Mouse (Mus musculus) myocyte (in vitro differentiated cells): ENCODE measurements around the gene Tmem43.

ENCODE experiments used
- POLR2A ChIP-seq: IDR thresholded peaks from one replicate; pipeline ENCODE4 v1.6.1; 2011; ENCODE audit warnings: low read depth, mild to moderate bottlenecking, control low read depth, moderate library complexity; ENCODE audit not compliant: insufficient read length
- TCF12 ChIP-seq: IDR thresholded peaks from one replicate; pipeline ENCODE4 v1.6.1; 2011; ENCODE audit warnings: mild to moderate bottlenecking, control low read depth; ENCODE audit not compliant: poor library complexity, insufficient read depth, severe bottlenecking

DNA sequence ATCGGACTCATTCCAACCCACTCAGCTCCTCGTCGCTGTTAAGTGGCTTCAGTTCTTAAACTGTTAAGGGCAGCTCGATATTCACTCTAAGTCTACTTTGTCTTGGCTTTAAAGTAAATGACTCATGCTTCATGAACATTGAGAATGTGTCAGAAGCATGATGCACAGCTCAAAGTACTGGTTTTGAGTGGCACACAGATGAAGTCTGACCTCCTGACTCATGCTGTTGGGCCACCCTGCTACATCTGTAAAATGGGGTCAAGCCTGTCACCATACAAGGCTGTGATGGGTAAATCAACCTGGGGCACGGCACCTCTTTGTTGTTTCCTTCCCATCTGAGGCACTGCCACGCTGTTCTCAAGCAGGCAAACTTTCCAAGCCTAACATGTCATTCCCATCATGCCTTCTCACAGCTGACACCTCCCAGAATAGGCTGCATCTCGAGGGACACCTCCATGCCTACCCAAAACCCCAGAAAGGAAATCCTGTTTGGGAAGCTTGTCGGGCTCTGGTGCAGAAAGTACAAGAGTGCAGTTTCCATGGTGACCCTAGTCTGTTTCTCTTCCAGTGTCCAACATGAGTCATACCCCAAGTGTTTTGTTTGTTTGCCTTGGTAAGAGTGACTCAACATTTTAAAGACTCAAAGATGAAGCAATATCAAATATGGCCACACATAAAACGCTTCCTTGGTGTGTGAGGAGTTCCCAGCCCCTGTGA lies 15.2 kb downstream of the Tmem43 start:
- TF ChIP-seq POLR2A (no peak), TCF12 (no peak)
